Mouse (Mus musculus): ENCODE measurements around the gene 1520401A03Rik. TPM values are rescaled to one million over a fixed set of nuclear protein-coding genes. Genes with fewer than 3 reads are reported as not detected.

1520401A03Rik gene
- total and polyA plus RNA-seq, 3 experiments: 0.02 to 0.05 TPM; not detected in 1

DNA sequence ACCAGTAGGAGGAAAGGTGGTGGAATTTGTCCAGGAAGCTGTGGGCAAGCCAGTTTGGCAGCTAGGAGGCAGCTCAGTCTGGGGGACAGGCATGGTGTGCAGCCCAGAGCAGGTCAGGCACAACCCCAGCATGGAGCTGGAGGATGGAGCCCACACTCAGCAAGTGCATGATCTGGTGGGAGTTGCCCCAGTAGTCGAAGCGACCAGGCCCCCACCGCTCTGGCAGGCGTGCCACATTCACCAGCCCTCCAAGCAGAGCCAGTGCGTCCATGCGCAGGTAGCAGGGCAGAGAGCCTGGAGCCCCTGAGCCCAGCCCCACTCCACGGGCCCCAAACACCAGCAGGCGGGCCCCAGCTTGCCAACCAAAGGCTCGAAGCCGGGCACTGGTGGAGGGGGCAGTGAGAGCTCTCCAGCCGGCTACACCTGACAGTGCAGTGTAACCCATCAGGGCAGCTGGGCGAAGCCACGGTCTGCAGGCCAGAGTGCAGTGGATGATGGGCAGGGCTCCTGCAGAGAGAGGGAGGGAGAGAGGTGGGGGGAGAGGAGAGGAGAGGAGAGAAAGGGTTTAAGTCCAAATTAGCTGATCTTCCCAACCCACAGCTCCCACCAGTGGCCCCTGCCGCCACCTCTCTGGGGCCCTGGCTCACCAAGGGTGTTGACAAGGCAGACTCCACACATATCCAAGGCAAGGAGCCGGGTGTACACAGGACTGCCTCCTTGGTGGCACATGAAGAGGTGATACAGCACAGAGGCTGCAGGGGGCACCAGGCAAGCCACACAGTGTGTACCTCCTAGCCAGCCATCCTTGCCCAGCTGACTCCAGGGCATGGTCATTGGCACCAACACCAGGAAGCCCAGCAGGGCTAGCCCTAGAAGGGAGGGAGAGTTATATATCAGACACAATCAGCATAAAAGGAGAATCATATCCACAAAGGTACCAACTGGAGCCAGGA, 15.2 kb upstream of the 1520401A03Rik start:
- no peak for TF ChIP-seq CTCF (IDR thresholded peaks at IDR 0.05; ENCODE audit: low read depth, low read length)
- no peak for TF ChIP-seq GATA2 (IDR thresholded peaks at IDR 0.05; ENCODE audit: borderline replicate concordance, low read depth, low read length)
- no peak for TF ChIP-seq TAL1 (conservative IDR thresholded peaks at IDR 0.05; ENCODE audit: low read depth, low read length)
- no peak for TF ChIP-seq GATA1 (IDR thresholded peaks at IDR 0.05; ENCODE audit: borderline replicate concordance, low read length)
- TF ChIP-seq POLR2AphosphoS5 (IDR thresholded peaks at IDR 0.05; ENCODE audit: insufficient replicate concordance, low read depth, low read length): no peak
- H3K36me3 ChIP-seq (replicated peaks): peaks cover 49% of the 10 kb centered on the region
- ATAC-seq (ENCODE audit: extremely low read depth, insufficient number of reproducible peaks, low FRiP score, poor library complexity, severe bottlenecking) (no peak), DNase-seq (ENCODE audit: low spot score) (no peak)
- H3K4me1 ChIP-seq (ENCODE audit: insufficient read depth, low read depth, low read length): peaks cover 25% of the 10 kb centered on the region
- 0 out of 2 replicates have a peak overlapping the region, but pooled peaks have one; percentile 5 for H3K4me3 ChIP-seq (ENCODE audit: low read depth, low read length)
- H3K9me3 ChIP-seq (replicated peaks): no peaks in the 10 kb centered on the region
- H3K27me3 ChIP-seq (ENCODE audit: insufficient read depth, low read length): peaks cover 50% of the 10 kb centered on the region

DNA sequence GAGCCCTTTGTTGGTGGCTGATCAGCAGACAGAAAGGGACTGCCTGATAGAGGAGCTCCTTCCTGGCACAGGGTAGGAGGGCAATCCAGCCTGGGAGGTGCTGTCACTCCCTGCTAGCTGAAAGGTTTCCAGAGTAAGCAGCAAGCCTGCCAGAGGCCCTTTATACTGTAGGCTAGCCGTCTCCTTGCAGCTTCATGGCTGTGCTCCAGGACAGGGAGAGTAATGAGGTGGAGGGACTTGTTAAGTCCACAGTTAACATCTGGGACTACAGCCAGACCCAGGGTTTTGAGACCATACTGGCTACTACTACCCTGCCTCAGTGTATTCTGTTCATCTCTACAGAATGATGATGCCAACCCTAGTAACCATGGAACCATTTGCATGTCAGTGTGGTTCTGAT, 11.8 kb upstream of the 1520401A03Rik start:
- DNase-seq (ENCODE audit: low spot score): no peak
- no peak for ATAC-seq (ENCODE audit: extremely low read depth, insufficient number of reproducible peaks, low FRiP score, poor library complexity, severe bottlenecking)
- H3K9me3 ChIP-seq (replicated peaks): no peaks in the 10 kb centered on the region
- H3K27me3 ChIP-seq (ENCODE audit: insufficient read depth, low read length): peaks cover 17% of the 10 kb centered on the region
- peaks cover 66% of the 10 kb centered on the region for H3K36me3 ChIP-seq (replicated peaks)
- H3K4me1 ChIP-seq (ENCODE audit: insufficient read depth, low read depth, low read length): peaks cover 14% of the 10 kb centered on the region
- no peak overlapping the region for H3K4me3 ChIP-seq (ENCODE audit: low read depth, low read length)
- TF ChIP-seq TAL1 (conservative IDR thresholded peaks at IDR 0.05; ENCODE audit: low read depth, low read length) (no peak), CTCF (IDR thresholded peaks at IDR 0.05; ENCODE audit: low read depth, low read length) (no peak), GATA2 (IDR thresholded peaks at IDR 0.05; ENCODE audit: borderline replicate concordance, low read depth, low read length) (no peak), POLR2AphosphoS5 (IDR thresholded peaks at IDR 0.05; ENCODE audit: insufficient replicate concordance, low read depth, low read length) (no peak), GATA1 (IDR thresholded peaks at IDR 0.05; ENCODE audit: borderline replicate concordance, low read length) (no peak)

DNA sequence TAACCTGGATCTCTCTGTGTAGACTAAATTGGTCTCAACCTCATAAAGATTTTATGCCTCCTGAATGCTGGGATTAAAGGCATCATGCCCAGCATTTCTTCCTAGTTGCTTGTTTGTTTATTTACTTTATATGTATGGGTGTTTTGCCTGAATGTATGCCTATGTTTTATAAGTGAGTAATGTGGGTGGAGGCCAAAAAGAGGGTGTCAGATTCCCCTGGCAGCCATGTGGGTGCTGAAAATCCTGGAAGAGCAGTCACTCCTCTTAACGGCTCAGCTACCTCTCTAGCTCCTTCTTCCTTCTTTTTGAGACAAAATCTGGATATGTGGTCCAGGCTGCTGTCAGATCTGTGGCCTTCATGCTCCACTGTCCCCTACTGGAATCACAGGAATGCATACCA, 7.9 kb upstream of the 1520401A03Rik start:
- DNase-seq (ENCODE audit: low spot score) (no peak), ATAC-seq (ENCODE audit: extremely low read depth, insufficient number of reproducible peaks, low FRiP score, poor library complexity, severe bottlenecking) (no peak)
- TF ChIP-seq TAL1 (conservative IDR thresholded peaks at IDR 0.05; ENCODE audit: low read depth, low read length): no peak
- no peak for TF ChIP-seq GATA1 (IDR thresholded peaks at IDR 0.05; ENCODE audit: borderline replicate concordance, low read length)
- no peak for TF ChIP-seq GATA2 (IDR thresholded peaks at IDR 0.05; ENCODE audit: borderline replicate concordance, low read depth, low read length)
- TF ChIP-seq POLR2AphosphoS5 (IDR thresholded peaks at IDR 0.05; ENCODE audit: insufficient replicate concordance, low read depth, low read length): no peak
- no peak for TF ChIP-seq CTCF (IDR thresholded peaks at IDR 0.05; ENCODE audit: low read depth, low read length)

DNA sequence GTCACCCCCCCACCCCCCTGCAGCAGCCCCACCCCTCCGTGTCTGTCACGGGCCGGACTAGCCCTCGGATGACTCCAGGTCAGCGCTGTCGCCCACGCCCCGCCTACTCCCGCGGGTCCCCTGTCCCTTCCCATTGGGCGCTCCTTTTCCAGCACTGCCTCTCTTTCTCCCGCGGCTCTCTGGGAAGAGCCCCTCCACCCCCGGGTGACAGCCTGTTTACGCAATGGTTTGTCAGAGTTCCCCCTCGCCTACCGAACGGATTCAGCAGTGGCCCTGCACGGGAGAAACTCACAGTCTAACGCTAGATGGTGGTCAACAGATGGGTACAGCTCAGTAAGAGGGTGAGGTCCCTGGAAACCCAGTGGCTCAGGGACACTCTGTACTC, 4.2 kb upstream of the 1520401A03Rik start:
- Histone ChIP-seq H3K4me3 (ENCODE audit: low read depth, low read length) (peak overlapping the region; percentile 83), H3K9me3 (replicated peaks) (no peaks in the 10 kb centered on the region), H3K36me3 (replicated peaks) (peaks cover 11% of the 10 kb centered on the region), H3K27me3 (ENCODE audit: insufficient read depth, low read length) (peaks cover 10% of the 10 kb centered on the region), H3K4me1 (ENCODE audit: insufficient read depth, low read depth, low read length) (peaks cover 29% of the 10 kb centered on the region)
- ATAC-seq (ENCODE audit: extremely low read depth, insufficient number of reproducible peaks, low FRiP score, poor library complexity, severe bottlenecking) (peak; percentile 79), DNase-seq (ENCODE audit: low spot score) (peak; percentile 77)
- TF ChIP-seq POLR2AphosphoS5 (IDR thresholded peaks at IDR 0.05; ENCODE audit: insufficient replicate concordance, low read depth, low read length) (no peak), GATA2 (IDR thresholded peaks at IDR 0.05; ENCODE audit: borderline replicate concordance, low read depth, low read length) (no peak), CTCF (IDR thresholded peaks at IDR 0.05; ENCODE audit: low read depth, low read length) (no peak), GATA1 (IDR thresholded peaks at IDR 0.05; ENCODE audit: borderline replicate concordance, low read length) (no peak), TAL1 (conservative IDR thresholded peaks at IDR 0.05; ENCODE audit: low read depth, low read length) (no peak)

More for the DNA sequence above, 7.9 kb upstream of the 1520401A03Rik start:
- H3K36me3 ChIP-seq (replicated peaks): peaks cover 46% of the 10 kb centered on the region
- H3K4me3 ChIP-seq (ENCODE audit: low read depth, low read length): no peak overlapping the region
- no peaks in the 10 kb centered on the region for H3K27me3 ChIP-seq (ENCODE audit: insufficient read depth, low read length)
- peaks cover 24% of the 10 kb centered on the region for H3K4me1 ChIP-seq (ENCODE audit: insufficient read depth, low read depth, low read length)
- no peaks in the 10 kb centered on the region for H3K9me3 ChIP-seq (replicated peaks)

DNA sequence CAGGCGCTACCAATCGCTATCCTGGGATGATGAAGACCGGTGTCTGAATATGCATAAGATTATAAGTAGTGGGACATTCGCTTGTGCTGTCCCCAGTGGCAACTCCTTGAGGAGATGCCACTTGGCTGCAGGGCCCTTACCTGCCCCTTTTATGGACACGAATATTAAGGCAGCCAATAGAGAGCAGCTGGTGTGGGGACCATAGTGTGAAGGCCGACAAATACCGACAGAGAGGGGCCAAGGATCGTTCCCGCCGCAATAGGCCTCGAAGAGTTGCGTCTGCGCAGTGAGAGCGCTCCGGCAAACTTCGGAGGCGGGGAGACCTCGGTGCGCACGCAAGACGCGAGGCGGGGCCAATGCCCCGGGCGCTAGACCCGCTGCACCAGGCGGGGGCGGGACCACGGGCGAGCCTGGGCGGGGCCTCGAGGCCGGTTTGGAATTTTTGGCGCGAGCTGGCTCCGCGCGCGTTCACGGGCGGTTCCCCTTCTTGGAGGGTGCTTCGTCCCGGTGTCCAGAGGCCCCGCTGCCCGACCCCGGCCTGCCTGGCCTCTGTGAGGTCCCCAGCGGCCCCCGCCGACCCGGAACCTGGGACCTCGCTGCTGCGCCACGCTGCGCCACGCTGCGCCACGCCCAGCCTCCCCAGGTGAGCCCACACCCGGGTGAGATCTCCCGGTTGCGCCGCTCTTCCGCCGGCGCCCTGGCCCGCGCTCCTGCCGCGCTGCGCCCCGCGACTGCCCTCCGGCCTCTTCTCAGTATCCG, 3.6 kb upstream of the 1520401A03Rik start, which contains the start of gene Pkmyt1:
Pkmyt1 (plus strand) TSS at position 338 of the 759 bp plus-strand sequence.
- ATAC-seq (ENCODE audit: extremely low read depth, insufficient number of reproducible peaks, low FRiP score, poor library complexity, severe bottlenecking) (peak; percentile 80), DNase-seq (ENCODE audit: low spot score) (peak; percentile 96)
- TF ChIP-seq GATA1 (IDR thresholded peaks at IDR 0.05; ENCODE audit: borderline replicate concordance, low read length) (no peak), CTCF (IDR thresholded peaks at IDR 0.05; ENCODE audit: low read depth, low read length) (no peak), POLR2AphosphoS5 (IDR thresholded peaks at IDR 0.05; ENCODE audit: insufficient replicate concordance, low read depth, low read length) (no peak)
- Histone ChIP-seq H3K9me3 (replicated peaks) (no peaks in the 10 kb centered on the region), H3K36me3 (replicated peaks) (peaks cover 7% of the 10 kb centered on the region), H3K4me1 (ENCODE audit: insufficient read depth, low read depth, low read length) (peaks cover 29% of the 10 kb centered on the region), H3K27me3 (ENCODE audit: insufficient read depth, low read length) (peaks cover 16% of the 10 kb centered on the region), H3K4me3 (ENCODE audit: low read depth, low read length) (peak within 1 kb of the TSS; percentile 83)

DNA sequence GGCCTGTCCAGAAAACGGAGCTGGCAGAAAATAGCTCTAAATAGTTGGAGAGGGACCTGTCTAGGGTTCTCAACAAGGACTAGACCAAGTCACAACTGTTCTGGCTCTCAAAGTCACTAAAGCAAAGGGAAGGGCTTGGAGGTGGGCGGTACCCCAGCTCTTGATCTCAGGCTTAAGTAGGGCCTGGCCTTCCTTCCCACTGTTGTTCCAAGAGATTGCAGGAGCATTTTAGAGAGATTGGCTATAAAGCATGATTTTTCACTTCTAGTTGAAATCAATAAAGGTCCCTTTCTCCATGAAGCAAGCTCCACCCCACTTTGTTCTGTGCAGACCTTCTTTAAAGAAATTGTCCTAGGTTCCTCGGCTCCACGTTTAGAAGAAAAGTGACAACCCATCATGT, 2.9 kb upstream of the 1520401A03Rik start:
- ATAC-seq (ENCODE audit: extremely low read depth, insufficient number of reproducible peaks, low FRiP score, poor library complexity, severe bottlenecking): no peak
- no peak for TF ChIP-seq TAL1 (conservative IDR thresholded peaks at IDR 0.05; ENCODE audit: low read depth, low read length)
- no peak for TF ChIP-seq GATA2 (IDR thresholded peaks at IDR 0.05; ENCODE audit: borderline replicate concordance, low read depth, low read length)
- no peak for TF ChIP-seq CTCF (IDR thresholded peaks at IDR 0.05; ENCODE audit: low read depth, low read length)
- no peak for TF ChIP-seq POLR2AphosphoS5 (IDR thresholded peaks at IDR 0.05; ENCODE audit: insufficient replicate concordance, low read depth, low read length)
- no peak for TF ChIP-seq GATA1 (IDR thresholded peaks at IDR 0.05; ENCODE audit: borderline replicate concordance, low read length)
- Histone ChIP-seq H3K4me1 (ENCODE audit: insufficient read depth, low read depth, low read length) (peaks cover 29% of the 10 kb centered on the region), H3K4me3 (ENCODE audit: low read depth, low read length) (peak overlapping the region; percentile 83), H3K27me3 (ENCODE audit: insufficient read depth, low read length) (peaks cover 23% of the 10 kb centered on the region), H3K9me3 (replicated peaks) (no peaks in the 10 kb centered on the region), H3K36me3 (replicated peaks) (peaks cover 7% of the 10 kb centered on the region)
- DNase-seq (ENCODE audit: low spot score): no peak

All from G1E (cell line).